Mouse (Mus musculus) lung, postnatal 0 days (tissue): Measurements from ENCODE around the gene Ints7. TPM values are rescaled to one million over a fixed set of nuclear protein-coding genes. Genes with fewer than 3 reads are reported as not detected.

Experiments used
- ATAC-seq: fragments of 200-750 bp; cut with Nextera tagmentation; 2 replicates; pipeline ENCODE4 v1.8.0; 2017; ENCODE audit warnings: moderate library complexity
- DNase-seq: peaks from one replicate; pipeline ENCODE4 v3.0.0-alpha.2; 2016; ENCODE audit warnings: low spot score
- H3K27ac ChIP-seq: fragments of 300-500 bp; sonication (generic); 2 replicates; pipeline ENCODE4 v1.5.1; 2014; ENCODE audit warnings: antibody characterized with exemption, mild to moderate bottlenecking, low read length, mixed read lengths
- H3K27me3 ChIP-seq: fragments of 300-500 bp; sonication (generic); replicated peaks from 2 replicates; pipeline ENCODE4 v1.6.1; 2014; ENCODE audit warnings: low read length, mixed read lengths; ENCODE audit not compliant: insufficient read depth
- H3K36me3 ChIP-seq: fragments of 300-500 bp; sonication (generic); 2 replicates; pipeline ENCODE4 v1.6.1; 2014; ENCODE audit warnings: low read length, mixed read lengths; ENCODE audit not compliant: insufficient read depth
- H3K4me1 ChIP-seq: fragments of 300-500 bp; sonication (generic); 2 replicates; pipeline ENCODE4 v1.6.1; 2014; ENCODE audit warnings: antibody characterized with exemption, low read depth, low read length, mixed read lengths; ENCODE audit not compliant: insufficient read depth
- H3K4me2 ChIP-seq: fragments of 300-500 bp; sonication (generic); replicated peaks from 2 replicates; pipeline ENCODE4 v1.6.1; 2014; ENCODE audit warnings: low read depth, mild to moderate bottlenecking, low read length, moderate library complexity, mixed read lengths
- H3K4me3 ChIP-seq: fragments of 300-500 bp; sonication (generic); 2 replicates; pipeline ENCODE4 v1.5.1; 2014; ENCODE audit warnings: low read depth, low read length
- H3K9ac ChIP-seq: fragments of 300-500 bp; sonication (generic); replicated peaks from 2 replicates; pipeline ENCODE4 v1.6.1; 2014; ENCODE audit warnings: low read depth, mild to moderate bottlenecking
- H3K9me3 ChIP-seq: fragments of 300-500 bp; sonication (generic); 2 replicates; pipeline ENCODE4 v1.6.1; 2016; ENCODE audit warnings: low read length, mixed read lengths
- CTCF ChIP-seq: IDR thresholded peaks from 2 replicates; pipeline ENCODE4 v1.5.1; 2016; ENCODE audit warnings: antibody characterized with exemption, mild to moderate bottlenecking
- EP300 ChIP-seq: IDR thresholded peaks from 2 replicates; pipeline ENCODE4 v1.6.1; 2016; ENCODE audit warnings: antibody characterized with exemption, mild to moderate bottlenecking, control low read depth
- WGBS: fragments of 180-500 bp; shearing (Covaris S2); extraction: QIAGEN DNeasy Blood & Tissue Kit; methylation state at CpG from one replicate; pipeline ENCODE4 v1.1.7; 2014; 5-methylcytosine and 5-hydroxymethylcytosine counted together
- polyA plus RNA-seq: library from polyadenylated mRNA; unstranded; fragments of >200 nt; fragmentation: Nextera tagmentation; extraction: Ambion mirVana; gene quantifications from 2 replicates; pipeline ENCODE4 v1.2.1, GENCODE M21; 2015

Gene Ints7
- polyA plus RNA-seq, 1 experiment from 2014 or later = 14.3 TPM

GRCm38 (mm10) chr1:191610357-191610756, 34.9 kb downstream of the Ints7 start:
- Histone ChIP-seq H3K4me3 (no peak overlapping the region), H3K4me2 (no peak overlapping the region), H3K9me3 (no peaks in the 10 kb centered on the region), H3K9ac (no peak overlapping the region), H3K27ac (no peak overlapping the region), H3K4me1 (no peaks in the 10 kb centered on the region), H3K36me3 (peaks cover 35% of the 10 kb centered on the region), H3K27me3 (no peaks in the 10 kb centered on the region)
- no peak for TF ChIP-seq CTCF
- TF ChIP-seq EP300 = no peak
- 94% methylated on average over 7 of the region's 7 CpGs for WGBS
- DNase-seq (no peak), ATAC-seq (no peak)

GRCm38 (mm10) chr1:191611686-191612085, 36.2 kb downstream of the Ints7 start:
- no peaks in the 10 kb centered on the region for H3K9me3 ChIP-seq
- TF ChIP-seq EP300 (no peak), CTCF (no peak)
- no peak overlapping the region for H3K9ac ChIP-seq
- H3K27ac ChIP-seq = no peak overlapping the region
- no peak overlapping the region for H3K4me2 ChIP-seq
- no peaks in the 10 kb centered on the region for H3K4me1 ChIP-seq
- no peak overlapping the region for H3K4me3 ChIP-seq
- DNase-seq = no peak
- H3K36me3 ChIP-seq = peaks cover 40% of the 10 kb centered on the region
- 75% methylated on average over 9 of the region's 9 CpGs for WGBS
- no peaks in the 10 kb centered on the region for H3K27me3 ChIP-seq
- no peak for ATAC-seq

GRCm38 (mm10) chr1:191612877-191613276, 37.4 kb downstream of the Ints7 start:
- no peak overlapping the region for H3K4me3 ChIP-seq
- peaks cover 37% of the 10 kb centered on the region for H3K36me3 ChIP-seq
- 75% methylated on average over 16 of the region's 16 CpGs for WGBS
- H3K4me2 ChIP-seq = no peak overlapping the region
- no peak for DNase-seq
- H3K9me3 ChIP-seq = no peaks in the 10 kb centered on the region
- no peak overlapping the region for H3K9ac ChIP-seq
- TF ChIP-seq CTCF (no peak), EP300 (no peak)
- no peak overlapping the region for H3K27ac ChIP-seq
- no peak for ATAC-seq
- H3K4me1 ChIP-seq = no peaks in the 10 kb centered on the region
- H3K27me3 ChIP-seq = no peaks in the 10 kb centered on the region

GRCm38 (mm10) chr1:191616245-191616644, 40.8 kb downstream of the Ints7 start:
- H3K9ac ChIP-seq = no peak overlapping the region
- DNase-seq (no peak), ATAC-seq (no peak)
- no peaks in the 10 kb centered on the region for H3K4me1 ChIP-seq
- no peaks in the 10 kb centered on the region for H3K9me3 ChIP-seq
- TF ChIP-seq CTCF = no peak
- no peak for TF ChIP-seq EP300
- H3K4me3 ChIP-seq = no peak overlapping the region
- H3K4me2 ChIP-seq = no peak overlapping the region
- 92% methylated on average over 8 of the region's 8 CpGs for WGBS
- peaks cover 58% of the 10 kb centered on the region for H3K36me3 ChIP-seq
- H3K27ac ChIP-seq = no peak overlapping the region
- no peaks in the 10 kb centered on the region for H3K27me3 ChIP-seq

GRCm38 (mm10) chr1:191617589-191617988, 42.2 kb downstream of the Ints7 start:
- Histone ChIP-seq H3K4me1 (no peaks in the 10 kb centered on the region), H3K27ac (no peak overlapping the region), H3K9me3 (no peaks in the 10 kb centered on the region), H3K4me2 (no peak overlapping the region), H3K4me3 (no peak overlapping the region), H3K36me3 (peaks cover 48% of the 10 kb centered on the region), H3K27me3 (no peaks in the 10 kb centered on the region), H3K9ac (no peak overlapping the region)
- 84% methylated on average over 3 of the region's 3 CpGs for WGBS
- TF ChIP-seq CTCF = no peak
- no peak for TF ChIP-seq EP300
- ATAC-seq (no peak), DNase-seq (no peak)

- Histone ChIP-seq H3K4me2 (no peak overlapping the region), H3K9me3 (no peaks in the 10 kb centered on the region), H3K9ac (no peak overlapping the region), H3K4me3 (no peak overlapping the region), H3K4me1 (no peaks in the 10 kb centered on the region), H3K27me3 (no peaks in the 10 kb centered on the region), H3K36me3 (peaks cover 42% of the 10 kb centered on the region), H3K27ac (no peak overlapping the region)
- ATAC-seq (no peak), DNase-seq (no peak)
- WGBS = 88% methylated on average over 12 of the region's 12 CpGs
- TF ChIP-seq EP300 = no peak
- TF ChIP-seq CTCF = no peak
These were observed 42.8 kb downstream of the Ints7 start for GRCm38 (mm10) chr1:191618067-191618766.

GRCm38 (mm10) chr1:191621096-191621495, 45.7 kb downstream of the Ints7 start:
- ATAC-seq (no peak), DNase-seq (no peak)
- no peak overlapping the region for H3K27ac ChIP-seq
- no peak overlapping the region for H3K4me3 ChIP-seq
- no peaks in the 10 kb centered on the region for H3K27me3 ChIP-seq
- WGBS = 92% methylated on average over 8 of the region's 8 CpGs
- no peaks in the 10 kb centered on the region for H3K9me3 ChIP-seq
- H3K4me2 ChIP-seq = no peak overlapping the region
- no peak overlapping the region for H3K9ac ChIP-seq
- H3K36me3 ChIP-seq = peaks cover 35% of the 10 kb centered on the region
- no peaks in the 10 kb centered on the region for H3K4me1 ChIP-seq
- TF ChIP-seq EP300 = no peak
- no peak for TF ChIP-seq CTCF
